Mouse (Mus musculus) liver, postnatal 0 days (tissue): ENCODE data around the gene Chtop.

Experiments
- CTCF ChIP-seq: sonication (generic); IDR thresholded peaks from 2 replicates; pipeline ENCODE4 v1.5.1; 2016; ENCODE audit warnings: antibody characterized with exemption, low read depth
- EP300 ChIP-seq: IDR thresholded peaks from 2 replicates; pipeline ENCODE4 v1.6.1; 2016; ENCODE audit warnings: antibody characterized with exemption, low read depth, mild to moderate bottlenecking

DNA sequence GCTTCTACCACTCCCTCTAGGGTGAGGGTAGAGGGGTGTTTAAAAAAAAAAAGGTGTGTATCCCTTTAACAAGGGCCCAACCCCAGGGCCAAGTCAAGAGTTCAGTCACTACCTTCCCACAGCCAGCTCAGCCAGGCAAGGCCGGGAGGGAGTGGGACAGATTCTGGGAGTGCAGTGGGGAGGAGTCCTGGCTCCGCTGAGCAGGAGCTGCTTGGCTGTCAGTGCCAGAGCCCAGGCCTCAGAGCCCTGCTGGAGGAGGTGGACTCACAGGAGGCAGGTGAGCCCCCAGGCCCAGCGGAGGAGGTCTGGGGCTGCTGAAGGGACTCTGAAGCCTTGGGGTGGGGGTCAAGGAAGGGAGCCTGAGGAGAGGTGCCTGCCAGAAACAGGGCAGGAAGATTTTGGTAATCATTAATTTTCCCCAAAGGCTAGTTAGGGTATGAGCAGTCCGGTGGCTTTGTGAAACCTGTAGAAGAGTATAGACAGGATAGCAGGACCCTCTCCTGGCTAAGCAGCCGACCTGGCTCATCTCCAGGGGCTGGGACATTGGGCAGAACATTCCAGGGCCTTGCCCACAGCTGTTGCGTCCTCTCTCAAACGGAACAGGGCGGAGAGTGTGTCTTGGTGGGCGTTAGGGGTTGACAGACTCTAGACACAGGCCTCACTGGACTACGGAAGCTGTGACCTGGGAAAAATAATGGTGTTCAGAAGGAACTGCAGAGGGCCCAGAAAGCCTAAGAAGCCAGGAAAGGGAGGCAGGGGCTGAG lies 28.0 kb upstream of the Chtop start, which contains the start of gene S100a16:
- TF ChIP-seq CTCF (no peak), EP300 (no peak)
